Mouse (Mus musculus) heart, postnatal 0 days (tissue): ENCODE results near the gene Ell. TPM values are rescaled to one million over a fixed set of nuclear protein-coding genes. Genes with fewer than 3 reads are reported as not detected.

Source experiments
- ATAC-seq: fragments of 200-750 bp; cut with Nextera tagmentation; 2 replicates; pipeline ENCODE4 v1.8.0; 2017; ENCODE audit warnings: low read depth, moderate number of reproducible peaks, moderate library complexity; ENCODE audit not compliant: insufficient read depth
- DNase-seq: peaks from one replicate; pipeline ENCODE4 v3.0.0-alpha.2; 2016; ENCODE audit warnings: low spot score
- H3K27ac ChIP-seq: fragments of 300-500 bp; sonication (generic); 2 replicates; pipeline ENCODE4 v1.5.1; 2014; ENCODE audit warnings: low read depth, mild to moderate bottlenecking
- H3K27me3 ChIP-seq: fragments of 300-500 bp; sonication (generic); 2 replicates; pipeline ENCODE4 v1.6.1; 2014; ENCODE audit warnings: low read length, mixed read lengths; ENCODE audit not compliant: control insufficient read depth, insufficient read depth
- H3K36me3 ChIP-seq: fragments of 300-500 bp; sonication (generic); replicated peaks from 2 replicates; pipeline ENCODE4 v1.6.1; 2014; ENCODE audit warnings: low read length, mixed read lengths; ENCODE audit not compliant: control insufficient read depth, insufficient read depth
- H3K4me1 ChIP-seq: fragments of 300-500 bp; sonication (generic); 2 replicates; pipeline ENCODE4 v1.6.1; 2014; ENCODE audit warnings: antibody characterized with exemption; ENCODE audit not compliant: control insufficient read depth, insufficient read depth
- H3K4me2 ChIP-seq: fragments of 300-500 bp; sonication (generic); 2 replicates; pipeline ENCODE4 v1.6.1; 2014; ENCODE audit warnings: low read depth, mild to moderate bottlenecking, low read length, moderate library complexity
- H3K4me3 ChIP-seq: fragments of 300-500 bp; sonication (generic); 2 replicates; pipeline ENCODE4 v1.5.1; 2014; ENCODE audit warnings: low read depth, low read length
- H3K9ac ChIP-seq: fragments of 300-500 bp; sonication (generic); replicated peaks from 2 replicates; pipeline ENCODE4 v1.6.1; 2014; ENCODE audit warnings: low read depth, low read length, mixed read lengths
- H3K9me3 ChIP-seq: fragments of 300-500 bp; sonication (generic); replicated peaks from 2 replicates; pipeline ENCODE4 v1.6.1; 2016; ENCODE audit warnings: low read length; ENCODE audit not compliant: control insufficient read depth
- CTCF ChIP-seq: IDR thresholded peaks from 2 replicates; pipeline ENCODE4 v1.5.1; 2016; ENCODE audit warnings: antibody characterized with exemption, control low read depth, low read depth
- EP300 ChIP-seq: IDR thresholded peaks from 2 replicates; pipeline ENCODE4 v1.6.1; 2016; ENCODE audit warnings: antibody characterized with exemption, low read depth
- WGBS: fragments of 180-500 bp; shearing (Covaris S2); extraction: QIAGEN DNeasy Blood & Tissue Kit; methylation state at CpG from one replicate; pipeline ENCODE4 v1.1.7; 2014; 5-methylcytosine and 5-hydroxymethylcytosine counted together
- polyA plus RNA-seq: library from polyadenylated mRNA; unstranded; fragments of >200 nt; fragmentation: Nextera tagmentation; extraction: Ambion mirVana; gene quantifications from 2 replicates; pipeline ENCODE4 v1.2.1, GENCODE M21; 2015
- total RNA-seq: library from RNA; depleted of rRNA; stranded (reverse); fragments of >200 nt; gene quantifications from 2 replicates; pipeline ENCODE4 v1.2.3, GENCODE M21; 2014; ENCODE audit warnings: low replicate concordance

Gene Ell
- total and polyA plus RNA-seq, 2 experiments from 2014 or later, result 7.3 to 9.1 TPM

DNA sequence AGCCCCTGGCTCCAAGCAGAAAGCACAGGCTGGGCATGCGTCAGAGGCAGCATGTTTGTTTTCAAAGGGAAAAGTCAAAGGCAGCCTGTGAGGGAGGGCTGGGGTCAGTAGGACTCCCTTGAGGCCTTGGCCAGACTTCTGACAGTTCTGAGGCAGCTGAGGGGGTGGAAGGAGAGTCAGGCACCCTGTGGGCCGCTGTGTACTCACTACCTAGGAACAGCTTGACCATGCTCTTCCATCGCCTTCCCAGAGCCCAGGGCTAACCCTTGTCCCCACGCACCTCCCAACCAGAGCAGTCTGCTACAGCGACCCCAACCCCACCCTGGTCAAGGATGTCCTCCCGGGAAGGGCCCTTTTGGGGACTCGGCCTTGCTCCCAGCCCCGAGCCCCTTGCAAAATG lies 53.9 kb downstream of the Ell start:
- H3K36me3 ChIP-seq, result peaks cover 39% of the 10 kb centered on the region
- TF ChIP-seq EP300 (no peak), CTCF (no peak)
- DNase-seq, result no peak
- no peak overlapping the region for H3K4me3 ChIP-seq
- H3K27me3 ChIP-seq, result no peaks in the 10 kb centered on the region
- peak overlapping the region; percentile 56 for H3K27ac ChIP-seq
- no peaks in the 10 kb centered on the region for H3K9me3 ChIP-seq
- no peak for ATAC-seq
- H3K4me2 ChIP-seq, result 0 out of 2 replicates have a peak overlapping the region, but pooled peaks have one; percentile 89
- 49% methylated on average over 8 of the region's 8 CpGs for WGBS
- no peak overlapping the region for H3K9ac ChIP-seq
- peaks cover 10% of the 10 kb centered on the region; the same call in 1 of the 2 replicates for H3K4me1 ChIP-seq

DNA sequence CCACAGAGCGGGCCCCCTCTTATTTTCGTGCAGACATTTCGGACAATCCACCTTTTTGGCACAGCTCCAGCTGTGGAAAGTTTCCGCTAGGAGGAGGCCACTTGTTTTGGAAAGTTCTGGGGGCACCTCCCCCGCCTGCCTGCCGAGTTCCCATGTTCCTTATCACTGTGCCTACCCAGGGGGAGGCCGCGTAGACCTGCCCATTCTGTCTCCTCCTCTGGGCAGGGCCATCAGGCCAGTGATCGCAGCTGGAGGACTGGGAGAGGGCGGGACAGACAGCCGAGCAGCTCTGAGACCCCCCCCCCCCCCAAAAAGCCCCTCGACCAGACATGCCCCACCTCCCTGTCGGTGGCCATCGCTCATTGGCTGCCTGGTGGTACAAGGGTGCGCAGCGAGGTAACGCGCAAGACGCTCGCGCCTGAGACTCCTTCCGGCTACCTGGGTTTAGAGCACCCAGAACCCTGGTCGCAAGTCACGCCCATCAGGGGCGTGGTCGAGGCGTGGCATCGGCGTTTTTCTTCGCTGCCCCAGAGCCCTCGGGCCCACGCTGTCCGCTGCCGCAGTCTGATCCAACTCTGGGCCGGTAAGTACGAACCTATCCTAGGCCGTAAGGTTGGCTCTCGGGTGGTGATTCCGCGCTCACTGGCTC lies 54.8 kb downstream of the Ell start, which contains the start of gene Isyna1:
Gene Isyna1, plus strand, starts transcription at position 413 of the 649 bp plus-strand sequence.
- Histone ChIP-seq H3K27ac (peak within 1 kb of the TSS; percentile 56), H3K4me1 (peaks cover 14% of the 10 kb centered on the region; the same call in 1 of the 2 replicates), H3K4me2 (peak within 1 kb of the TSS; percentile 89), H3K4me3 (peak within 1 kb of the TSS; percentile 49), H3K36me3 (peaks cover 30% of the 10 kb centered on the region), H3K27me3 (no peaks in the 10 kb centered on the region), H3K9me3 (no peaks in the 10 kb centered on the region), H3K9ac (peak within 1 kb of the TSS; percentile 37)
- no peak for TF ChIP-seq CTCF
- TF ChIP-seq EP300, result no peak
- DNase-seq (peak; percentile 94), ATAC-seq (peak; percentile 86)
- under 1% methylated on average over 39 of the region's 40 CpGs for WGBS

DNA sequence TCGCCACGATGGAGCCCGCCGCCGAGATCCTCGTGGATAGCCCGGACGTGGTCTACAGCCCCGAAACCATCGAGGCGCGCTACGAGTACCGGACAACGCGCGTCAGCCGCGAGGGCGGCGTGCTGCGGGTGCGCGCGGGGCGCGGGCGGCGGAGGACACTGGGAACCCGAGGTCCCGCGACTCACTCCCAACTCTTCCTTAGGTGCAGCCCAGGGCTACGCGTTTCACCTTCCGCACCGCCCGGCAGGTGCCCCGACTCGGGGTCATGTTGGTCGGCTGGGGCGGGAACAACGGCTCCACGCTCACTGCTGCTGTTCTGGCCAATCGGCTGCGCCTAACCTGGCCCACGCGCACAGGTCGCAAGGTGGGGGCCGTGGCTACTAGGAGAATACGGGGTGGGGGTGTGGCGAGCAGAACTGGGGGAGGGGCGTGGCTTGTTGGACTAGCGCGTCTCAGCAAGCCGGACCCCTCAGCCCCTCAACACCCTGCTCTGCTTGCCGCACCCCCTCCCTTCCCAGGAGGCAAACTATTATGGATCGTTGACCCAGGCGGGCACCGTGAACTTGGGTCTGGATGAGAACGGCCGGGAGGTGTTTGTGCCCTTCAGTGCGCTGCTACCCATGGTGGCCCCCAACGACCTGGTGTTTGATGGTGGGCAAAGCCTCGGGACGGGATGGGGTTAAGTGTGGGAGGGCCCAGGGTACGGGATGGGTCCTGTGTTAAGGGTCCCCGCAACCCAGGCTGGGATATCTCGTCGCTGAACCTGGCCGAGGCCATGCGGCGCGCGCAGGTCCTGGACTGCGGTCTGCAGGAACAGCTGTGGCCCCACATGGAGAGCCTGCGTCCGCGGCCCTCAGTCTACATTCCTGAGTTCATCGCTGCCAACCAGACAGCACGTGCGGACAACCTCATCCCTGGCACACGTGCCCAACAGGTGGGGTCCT lies 55.6 kb downstream of the Ell start:
- H3K27me3 ChIP-seq, result no peaks in the 10 kb centered on the region
- H3K9ac ChIP-seq, result peak overlapping the region; percentile 37
- H3K4me3 ChIP-seq, result peak overlapping the region; percentile 49
- H3K9me3 ChIP-seq, result no peaks in the 10 kb centered on the region
- no peak for DNase-seq
- ATAC-seq, result no peak; the same call in 1 of the 2 replicates
- peaks cover 14% of the 10 kb centered on the region; the same call in 1 of the 2 replicates for H3K4me1 ChIP-seq
- H3K27ac ChIP-seq, result peak overlapping the region; percentile 56
- H3K36me3 ChIP-seq, result peaks cover 25% of the 10 kb centered on the region
- TF ChIP-seq CTCF (no peak), EP300 (no peak)
- 10% methylated on average over 82 of the region's 82 CpGs for WGBS
- peak overlapping the region; percentile 89 for H3K4me2 ChIP-seq

DNA sequence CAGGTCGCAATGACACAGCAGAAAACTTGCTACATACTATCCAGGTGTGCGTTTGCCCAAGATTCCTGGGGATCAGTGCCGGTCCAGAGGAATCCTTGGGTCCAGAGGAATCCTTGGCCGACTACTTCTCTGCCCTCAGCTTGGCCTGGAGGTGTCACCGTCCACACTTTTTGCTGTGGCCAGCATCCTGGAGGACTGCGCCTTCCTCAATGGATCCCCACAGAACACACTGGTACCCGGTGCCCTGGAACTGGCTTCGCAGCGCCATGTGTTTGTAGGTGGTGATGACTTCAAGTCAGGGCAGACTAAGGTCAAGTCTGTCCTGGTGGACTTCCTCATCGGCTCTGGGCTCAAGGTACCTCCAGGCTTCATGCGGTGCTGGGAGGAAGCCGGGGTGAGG lies 56.6 kb downstream of the Ell start:
- no peak overlapping the region for H3K4me2 ChIP-seq
- H3K4me3 ChIP-seq, result no peak overlapping the region
- DNase-seq (no peak), ATAC-seq (no peak)
- TF ChIP-seq CTCF (no peak), EP300 (no peak)
- WGBS, result 94% methylated on average over 12 of the region's 12 CpGs
- no peak overlapping the region for H3K27ac ChIP-seq
- H3K36me3 ChIP-seq, result peaks cover 16% of the 10 kb centered on the region
- H3K9me3 ChIP-seq, result no peaks in the 10 kb centered on the region
- peaks cover 17% of the 10 kb centered on the region for H3K4me1 ChIP-seq
- H3K27me3 ChIP-seq, result no peaks in the 10 kb centered on the region
- no peak overlapping the region for H3K9ac ChIP-seq

DNA sequence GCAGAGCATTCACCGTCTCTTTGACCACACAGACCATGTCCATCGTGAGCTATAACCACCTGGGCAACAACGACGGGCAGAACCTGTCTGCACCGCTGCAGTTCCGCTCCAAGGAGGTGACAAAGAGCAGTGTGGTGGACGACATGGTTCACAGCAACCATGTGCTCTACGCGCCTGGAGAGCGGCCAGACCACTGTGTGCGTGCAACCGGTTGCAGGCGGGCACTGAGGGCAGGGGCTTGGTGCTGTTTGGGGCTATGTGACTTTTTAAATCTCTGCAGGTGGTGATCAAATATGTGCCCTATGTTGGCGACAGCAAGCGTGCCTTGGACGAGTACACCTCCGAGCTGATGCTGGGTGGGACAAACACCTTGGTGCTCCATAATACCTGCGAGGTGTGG lies 57.0 kb downstream of the Ell start:
- H3K27me3 ChIP-seq, result no peaks in the 10 kb centered on the region
- H3K9me3 ChIP-seq, result no peaks in the 10 kb centered on the region
- 95% methylated on average over 18 of the region's 18 CpGs for WGBS
- H3K36me3 ChIP-seq, result peaks cover 12% of the 10 kb centered on the region
- no peak overlapping the region for H3K27ac ChIP-seq
- no peak overlapping the region for H3K4me2 ChIP-seq
- ATAC-seq (no peak), DNase-seq (no peak)
- TF ChIP-seq EP300, result no peak
- no peak for TF ChIP-seq CTCF
- H3K4me1 ChIP-seq, result peaks cover 21% of the 10 kb centered on the region
- H3K9ac ChIP-seq, result no peak overlapping the region
- no peak overlapping the region for H3K4me3 ChIP-seq
